8 mouse cellular contexts compared by ENCODE assay signal in the genomic region with DNA sequence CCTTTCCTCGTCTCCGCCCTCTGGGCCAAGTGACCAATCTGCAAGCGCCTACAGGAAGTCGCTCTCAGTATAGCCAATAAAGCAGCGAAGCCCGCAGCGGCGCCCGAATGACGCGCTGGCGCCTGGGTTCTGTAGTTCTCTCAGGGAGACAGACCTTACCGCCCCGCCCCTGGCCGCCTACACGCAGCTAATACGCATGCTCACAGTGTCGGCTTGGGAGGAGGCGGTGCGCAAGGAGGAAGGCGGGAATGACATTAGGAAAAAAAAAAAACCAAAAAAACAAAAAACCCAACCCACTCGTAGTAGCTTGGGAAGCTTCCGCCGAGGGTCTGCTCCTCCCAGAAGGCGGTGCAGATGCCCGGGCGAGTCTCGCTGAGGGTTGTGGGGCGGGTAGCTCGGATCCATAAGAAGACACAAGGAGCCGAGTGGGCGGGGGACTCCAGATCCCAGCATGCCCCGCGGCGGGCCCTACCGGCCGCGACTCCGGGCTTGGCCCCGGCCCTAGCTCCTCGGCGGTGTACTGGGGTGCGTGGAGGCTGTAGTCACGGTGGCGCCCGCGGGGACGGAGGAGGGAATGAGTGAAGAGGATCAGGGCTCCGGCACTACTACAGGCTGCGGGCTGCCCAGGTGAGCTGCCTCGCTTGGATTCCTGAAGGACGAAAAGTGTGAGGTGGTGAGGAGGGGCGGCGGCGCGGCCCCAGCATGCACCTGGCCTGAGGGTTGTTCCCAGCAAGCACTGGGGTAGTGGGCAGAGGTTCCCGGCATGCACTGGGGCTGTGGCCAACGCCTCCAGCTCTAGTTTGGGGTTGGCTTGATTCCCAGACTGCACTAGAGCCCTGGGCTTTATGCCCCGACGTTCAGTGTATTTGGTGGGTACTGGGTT. TPM values are rescaled to one million over a fixed set of nuclear protein-coding genes. Genes with fewer than 3 reads are reported as not detected.
A peak's percentile ranks its signal among the peaks of the same experiment; 100 is the strongest.
DNase-seq lines count a peak whose midpoint lies in the region; ATAC-seq lines count a peak whose summit lies in the region.

A gene (plus strand): TSS at position 217 of the 883 bp plus-strand sequence.

- H3K4me1 ChIP-seq in forebrain, embryonic 14.5 days (ENCODE audit: control insufficient read depth, insufficient read depth, low read length), result peaks cover 16% of the 10 kb centered on the region
- peaks cover 49% of the 10 kb centered on the region for H3K4me1 ChIP-seq in neural tube, embryonic 15.5 days

- peak; percentile 91 for ATAC-seq in forebrain, embryonic 14.5 days
- ATAC-seq in neural tube, embryonic 15.5 days (ENCODE audit: low FRiP score), result peak; percentile 91

- H3K4me3 ChIP-seq in forebrain, embryonic 14.5 days (ENCODE audit: low read depth, low read length), result peak within 1 kb of the TSS; percentile 75
- peak within 1 kb of the TSS; percentile 66 for H3K4me3 ChIP-seq in neural tube, embryonic 15.5 days (replicated peaks)

- no peaks in the 10 kb centered on the region for H3K9me3 ChIP-seq in forebrain, embryonic 14.5 days (replicated peaks; ENCODE audit: control insufficient read depth, low read length)
- H3K9me3 ChIP-seq in neural tube, embryonic 15.5 days (replicated peaks), result no peaks in the 10 kb centered on the region

- H3K4me2 ChIP-seq in forebrain, embryonic 14.5 days (ENCODE audit: low read length), result peak within 1 kb of the TSS; percentile 61
- peak within 1 kb of the TSS; percentile 78 for H3K4me2 ChIP-seq in neural tube, embryonic 15.5 days

- DNase-seq in ES-CJ7 (ENCODE audit: low read depth, low spot score), result peak; percentile 100
- peak; percentile 100 for DNase-seq in cerebellum, adult 11 months
- DNase-seq in forebrain, embryonic 14.5 days (ENCODE audit: low spot score), result peak; percentile 100
- DNase-seq in heart, postnatal 14 days, result peak; percentile 99
- peak; percentile 100 for DNase-seq in layer of hippocampus, adult 11-12 months (ENCODE audit: low spot score)
- DNase-seq in lung, adult 18-20 months, result peak; percentile 100
- peak; percentile 100 for DNase-seq in testis, postnatal 14 days (ENCODE audit: low spot score)

- H3K9ac ChIP-seq in forebrain, embryonic 14.5 days (ENCODE audit: low read length), result peak within 1 kb of the TSS; percentile 87
- H3K9ac ChIP-seq in neural tube, embryonic 15.5 days (replicated peaks), result peak within 1 kb of the TSS; percentile 85

- peak within 1 kb of the TSS; percentile 99 for H3K27ac ChIP-seq in forebrain, embryonic 14.5 days (ENCODE audit: low read depth, low read length)
- peak within 1 kb of the TSS; percentile 100 for H3K27ac ChIP-seq in neural tube, embryonic 15.5 days (replicated peaks)

- no peaks in the 10 kb centered on the region for H3K27me3 ChIP-seq in forebrain, embryonic 14.5 days (replicated peaks; ENCODE audit: control insufficient read depth, insufficient read depth, low read length)
- no peaks in the 10 kb centered on the region for H3K27me3 ChIP-seq in neural tube, embryonic 15.5 days (replicated peaks)

- intact Hi-C loops in heart, postnatal 14 days (cut with DNase I), result no loop called here

- under 1% methylated on average over 60 of the region's 60 CpGs for WGBS in forebrain, embryonic 14.5 days
- WGBS in neural tube, embryonic 15.5 days, result under 1% methylated on average over 60 of the region's 60 CpGs

- peaks cover 21% of the 10 kb centered on the region for H3K36me3 ChIP-seq in forebrain, embryonic 14.5 days (ENCODE audit: control insufficient read depth, insufficient read depth, low read length)
- peaks cover 14% of the 10 kb centered on the region for H3K36me3 ChIP-seq in neural tube, embryonic 15.5 days

RNA-seq across cellular contexts. Expression of the gene that starts here (rescaled TPM):
- polyA plus RNA-seq in forebrain, embryonic 14.5 days (2014; fragmentation: Nextera tagmentation; extraction: Ambion mirVana), result 83.9 and 90.7 TPM in 2 replicates
- 10 to 100 TPM; 38.4 to 46.8 TPM for total RNA-seq in heart, postnatal 14 days (2021)
- 93.7 and 98.4 TPM in 2 replicates for polyA plus RNA-seq in neural tube, embryonic 15.5 days (2015; fragmentation: Nextera tagmentation; extraction: Ambion mirVana)

Comparison
In these comparisons a context has a peak if more than half of its experiments do, and no peak if none do; other contexts are left out.
1. Peak in every context shown above with its lines: DNase-seq, ATAC-seq, H3K4me3 ChIP-seq and H3K27ac ChIP-seq.